Mouse (Mus musculus): ENCODE data around the gene Ptges2. TPM values are rescaled to one million over a fixed set of nuclear protein-coding genes. Genes with fewer than 3 reads are reported as not detected.

The Ptges2 gene
- polyA plus RNA-seq, 1 experiment from 2014 or later, result 59.8 TPM

DNA sequence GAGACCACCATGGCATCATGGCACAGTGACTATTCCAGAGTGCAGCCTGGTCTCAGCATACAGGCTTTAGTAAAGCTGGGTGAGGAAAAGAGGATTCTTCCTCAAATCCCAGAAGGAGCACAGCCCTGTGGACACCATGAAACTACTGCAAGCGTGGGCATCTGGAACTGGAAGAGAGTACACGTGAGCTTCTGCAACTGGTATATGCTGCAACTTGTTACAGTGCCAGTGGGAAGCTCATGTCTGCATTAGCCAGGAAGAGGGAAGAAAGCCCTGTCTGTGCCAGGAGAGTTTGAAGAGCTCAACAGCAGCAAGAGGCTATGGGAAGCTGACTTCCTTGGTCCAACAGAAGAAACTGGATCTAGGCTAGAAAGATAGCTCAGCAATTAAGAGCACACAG, 13.0 kb upstream of the Ptges2 start:
- H3K4me2 ChIP-seq (ENCODE audit: low read length), result no peak overlapping the region
- no peaks in the 10 kb centered on the region for H3K9me3 ChIP-seq (ENCODE audit: control insufficient read depth, low read length)
- no peak overlapping the region for H3K9ac ChIP-seq (ENCODE audit: low read depth, low read length)
- WGBS, result 82% methylated on average over 2 of the region's 2 CpGs
- no peak for ATAC-seq
- peaks cover 11% of the 10 kb centered on the region for H3K4me1 ChIP-seq (ENCODE audit: control insufficient read depth, insufficient read depth, low read depth, low read length)
- H3K27ac ChIP-seq (ENCODE audit: low read depth, low read length), result no peak overlapping the region
- H3K4me3 ChIP-seq (ENCODE audit: low read length), result no peak overlapping the region
- H3K27me3 ChIP-seq (replicated peaks; ENCODE audit: control insufficient read depth, insufficient read depth, low read length), result no peaks in the 10 kb centered on the region
- peaks cover 17% of the 10 kb centered on the region for H3K36me3 ChIP-seq (ENCODE audit: control insufficient read depth, insufficient read depth, low read length)

DNA sequence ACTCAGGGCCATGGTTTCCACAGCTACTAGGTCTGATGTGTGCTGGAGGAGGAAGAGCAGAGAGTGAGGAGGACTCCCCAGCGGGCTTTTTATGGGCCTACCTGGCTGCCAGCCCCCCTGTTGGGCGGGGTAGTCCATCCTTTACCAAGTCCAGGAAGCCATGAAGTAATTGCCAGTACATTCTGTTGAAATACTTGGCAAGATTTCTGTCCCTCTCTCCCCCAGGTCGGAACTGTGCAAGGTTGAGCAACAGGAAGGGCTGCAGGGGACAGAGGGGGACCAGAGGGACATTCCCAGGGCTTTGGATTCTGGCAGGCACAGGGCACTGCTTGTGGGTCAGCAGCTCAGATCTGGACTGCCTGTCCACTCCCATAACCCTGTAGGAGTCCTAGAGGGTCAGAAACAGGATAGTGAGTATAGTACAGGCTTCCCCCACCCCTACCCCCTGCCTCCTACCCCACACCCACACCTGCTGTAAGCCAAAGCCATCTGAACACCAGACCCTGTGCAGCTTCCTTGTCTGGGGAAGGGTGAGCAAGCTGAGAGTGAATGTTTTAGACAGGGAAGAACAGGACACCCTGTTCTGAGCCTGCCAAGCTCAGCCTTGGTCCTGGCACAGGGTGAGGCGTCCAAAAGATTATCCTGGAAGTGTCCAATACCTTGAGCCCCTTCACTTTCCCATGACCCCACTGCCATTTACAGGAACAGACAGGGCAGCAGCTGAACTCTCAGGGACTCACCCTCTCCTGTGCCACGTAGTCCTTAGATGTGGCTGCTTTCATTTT, 7.8 kb upstream of the Ptges2 start, which contains the start of gene Lcn2:
Lcn2 (minus strand) TSS at position 547 of the 785 bp plus-strand sequence.
- no peak within 1 kb of the TSS for H3K9ac ChIP-seq (ENCODE audit: low read depth, low read length)

GRCm38 (mm10) chr2:32389157-32389556, 6.5 kb upstream of the Ptges2 start:
- ATAC-seq, result no peak
- H3K36me3 ChIP-seq (ENCODE audit: control insufficient read depth, insufficient read depth, low read length), result no peaks in the 10 kb centered on the region
- 77% methylated on average over 2 of the region's 2 CpGs for WGBS
- H3K4me3 ChIP-seq (ENCODE audit: low read length), result no peak overlapping the region
- H3K9ac ChIP-seq (ENCODE audit: low read depth, low read length), result no peak overlapping the region
- no peaks in the 10 kb centered on the region for H3K27me3 ChIP-seq (replicated peaks; ENCODE audit: control insufficient read depth, insufficient read depth, low read length)
- no peaks in the 10 kb centered on the region for H3K4me1 ChIP-seq (ENCODE audit: control insufficient read depth, insufficient read depth, low read depth, low read length)
- no peak overlapping the region for H3K27ac ChIP-seq (ENCODE audit: low read depth, low read length)
- H3K4me2 ChIP-seq (ENCODE audit: low read length), result no peak overlapping the region
- H3K9me3 ChIP-seq (ENCODE audit: control insufficient read depth, low read length), result no peaks in the 10 kb centered on the region

More for the DNA sequence above, 7.8 kb upstream of the Ptges2 start, which contains the start of gene Lcn2:
- Histone ChIP-seq H3K36me3 (ENCODE audit: control insufficient read depth, insufficient read depth, low read length) (no peaks in the 10 kb centered on the region), H3K27me3 (replicated peaks; ENCODE audit: control insufficient read depth, insufficient read depth, low read length) (no peaks in the 10 kb centered on the region), H3K4me3 (ENCODE audit: low read length) (no peak within 1 kb of the TSS), H3K27ac (ENCODE audit: low read depth, low read length) (no peak within 1 kb of the TSS), H3K4me1 (ENCODE audit: control insufficient read depth, insufficient read depth, low read depth, low read length) (no peaks in the 10 kb centered on the region), H3K9me3 (ENCODE audit: control insufficient read depth, low read length) (no peaks in the 10 kb centered on the region), H3K4me2 (ENCODE audit: low read length) (no peak within 1 kb of the TSS)
- 69% methylated on average over 5 of the region's 5 CpGs for WGBS
- no peak for ATAC-seq

DNA sequence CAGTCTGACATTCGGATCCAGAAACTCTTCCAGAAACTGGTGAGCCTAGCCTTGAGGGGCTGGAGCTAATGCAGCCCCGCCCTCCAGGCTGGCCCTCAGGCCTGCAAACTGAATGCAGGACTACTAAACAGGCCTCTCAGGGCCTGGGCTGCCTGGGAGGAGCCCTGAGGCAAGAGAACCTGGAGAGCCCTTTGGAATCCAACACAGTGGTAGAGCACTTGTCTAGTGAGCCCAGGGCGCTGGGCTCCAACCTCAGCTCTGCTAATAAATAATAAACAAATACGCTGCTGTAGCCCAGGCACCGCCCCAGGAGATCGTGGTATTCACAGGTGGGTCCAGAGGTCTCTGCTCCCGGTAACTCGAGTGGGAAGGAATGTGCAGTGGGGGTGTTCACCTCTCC, 4.8 kb upstream of the Ptges2 start:
- no peak overlapping the region for H3K4me3 ChIP-seq (ENCODE audit: low read length)
- H3K27ac ChIP-seq (ENCODE audit: low read depth, low read length), result no peak overlapping the region
- H3K9me3 ChIP-seq (ENCODE audit: control insufficient read depth, low read length), result no peaks in the 10 kb centered on the region
- no peak overlapping the region for H3K4me2 ChIP-seq (ENCODE audit: low read length)
- H3K4me1 ChIP-seq (ENCODE audit: control insufficient read depth, insufficient read depth, low read depth, low read length), result peaks cover 3% of the 10 kb centered on the region; the same call in 1 of the 2 replicates
- H3K27me3 ChIP-seq (replicated peaks; ENCODE audit: control insufficient read depth, insufficient read depth, low read length), result no peaks in the 10 kb centered on the region
- no peak for ATAC-seq
- no peak overlapping the region for H3K9ac ChIP-seq (ENCODE audit: low read depth, low read length)
- 74% methylated on average over 8 of the region's 8 CpGs for WGBS
- H3K36me3 ChIP-seq (ENCODE audit: control insufficient read depth, insufficient read depth, low read length), result no peaks in the 10 kb centered on the region

DNA sequence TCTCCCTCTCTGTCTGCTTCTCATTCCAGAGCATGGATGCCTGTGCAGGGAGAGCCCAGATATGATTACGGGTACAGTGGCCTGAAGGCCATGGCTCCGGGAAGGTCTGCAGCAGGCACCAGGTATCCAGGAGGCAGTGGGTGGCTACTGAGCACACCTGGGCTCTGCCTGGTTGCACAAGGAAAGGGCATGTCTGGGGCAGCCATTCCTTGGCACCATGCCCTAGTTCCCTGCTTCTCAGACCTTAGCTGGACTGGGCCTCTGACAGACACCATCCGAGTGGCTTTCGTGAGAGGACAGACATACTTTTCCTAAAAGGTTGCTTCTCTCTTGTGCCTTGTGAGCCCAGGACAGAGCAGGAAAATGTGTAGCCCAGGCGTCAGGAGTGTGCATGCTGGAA, 3.6 kb upstream of the Ptges2 start:
- WGBS, result 81% methylated on average over 5 of the region's 5 CpGs
- Histone ChIP-seq H3K36me3 (ENCODE audit: control insufficient read depth, insufficient read depth, low read length) (no peaks in the 10 kb centered on the region), H3K9ac (ENCODE audit: low read depth, low read length) (no peak overlapping the region), H3K9me3 (ENCODE audit: control insufficient read depth, low read length) (no peaks in the 10 kb centered on the region), H3K27me3 (replicated peaks; ENCODE audit: control insufficient read depth, insufficient read depth, low read length) (no peaks in the 10 kb centered on the region), H3K4me3 (ENCODE audit: low read length) (no peak overlapping the region), H3K4me2 (ENCODE audit: low read length) (no peak overlapping the region), H3K27ac (ENCODE audit: low read depth, low read length) (no peak overlapping the region), H3K4me1 (ENCODE audit: control insufficient read depth, insufficient read depth, low read depth, low read length) (peaks cover 7% of the 10 kb centered on the region)
- no peak for ATAC-seq

DNA sequence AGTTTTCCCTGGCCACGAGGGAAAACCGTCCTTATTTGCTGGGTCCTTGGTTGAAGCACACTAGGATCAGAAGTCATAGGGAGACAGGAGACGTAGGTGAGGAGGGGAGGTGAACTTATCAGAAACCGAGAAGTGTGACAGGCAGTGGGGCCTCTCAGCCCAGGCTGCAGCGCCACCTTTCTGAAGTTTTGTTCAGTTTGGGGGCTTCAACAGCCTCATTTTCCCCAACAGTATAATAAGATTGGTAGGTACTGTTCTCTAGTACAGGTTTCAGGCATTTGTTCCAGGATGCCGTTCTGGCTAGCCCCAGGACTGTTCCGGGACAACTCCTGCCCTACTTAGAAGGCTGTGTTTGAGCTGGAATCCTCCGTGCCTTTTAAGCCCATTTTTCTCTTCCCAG, 723 bp upstream of the Ptges2 start:
- 4% methylated on average over 8 of the region's 8 CpGs for WGBS
- H3K4me1 ChIP-seq (ENCODE audit: control insufficient read depth, insufficient read depth, low read depth, low read length), result peaks cover 17% of the 10 kb centered on the region
- peak overlapping the region; percentile 85 for H3K4me3 ChIP-seq (ENCODE audit: low read length)

GRCm38 (mm10) chr2:32395946-32396621, 388 bp downstream of the Ptges2 start:
- Histone ChIP-seq H3K4me1 (ENCODE audit: control insufficient read depth, insufficient read depth, low read depth, low read length) (peaks cover 17% of the 10 kb centered on the region), H3K4me2 (ENCODE audit: low read length) (peak overlapping the region; percentile 93), H3K36me3 (ENCODE audit: control insufficient read depth, insufficient read depth, low read length) (peaks cover 5% of the 10 kb centered on the region; the same call in 1 of the 2 replicates), H3K27me3 (replicated peaks; ENCODE audit: control insufficient read depth, insufficient read depth, low read length) (no peaks in the 10 kb centered on the region), H3K9me3 (ENCODE audit: control insufficient read depth, low read length) (no peaks in the 10 kb centered on the region), H3K27ac (ENCODE audit: low read depth, low read length) (peak overlapping the region; percentile 91), H3K9ac (ENCODE audit: low read depth, low read length) (peak overlapping the region; percentile 94), H3K4me3 (ENCODE audit: low read length) (peak overlapping the region; percentile 85)
- ATAC-seq, result peak; percentile 97
- 0% methylated on average over 54 of the region's 59 CpGs for WGBS

More for the DNA sequence above, 723 bp upstream of the Ptges2 start:
- Histone ChIP-seq H3K27ac (ENCODE audit: low read depth, low read length) (peak overlapping the region; percentile 91), H3K4me2 (ENCODE audit: low read length) (peak overlapping the region; percentile 93), H3K27me3 (replicated peaks; ENCODE audit: control insufficient read depth, insufficient read depth, low read length) (no peaks in the 10 kb centered on the region), H3K36me3 (ENCODE audit: control insufficient read depth, insufficient read depth, low read length) (no peaks in the 10 kb centered on the region), H3K9me3 (ENCODE audit: control insufficient read depth, low read length) (no peaks in the 10 kb centered on the region), H3K9ac (ENCODE audit: low read depth, low read length) (peak overlapping the region; percentile 94)
- no peak for ATAC-seq

DNA sequence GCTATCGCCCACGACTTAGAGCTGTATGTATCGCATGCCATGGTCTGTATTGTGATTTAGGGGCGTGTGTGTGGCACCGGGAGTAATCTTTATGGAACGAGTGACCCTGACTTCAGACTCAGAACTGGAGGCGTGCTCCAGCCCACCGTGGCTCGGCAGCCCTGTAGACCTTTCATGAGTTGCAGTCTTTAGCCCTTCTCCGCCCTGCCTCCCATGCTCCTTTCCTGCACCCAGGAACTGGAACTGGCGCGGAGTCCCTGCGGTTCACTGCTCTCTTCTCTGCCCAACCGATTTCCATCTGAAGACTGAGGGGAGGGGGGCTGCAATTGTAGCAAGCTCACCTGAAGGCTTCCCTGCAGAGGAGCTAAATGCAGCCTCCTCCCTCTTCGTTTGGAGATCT, 999 bp downstream of the Ptges2 start:
- no peak for ATAC-seq
- no peaks in the 10 kb centered on the region for H3K27me3 ChIP-seq (replicated peaks; ENCODE audit: control insufficient read depth, insufficient read depth, low read length)
- peak overlapping the region; percentile 94 for H3K9ac ChIP-seq (ENCODE audit: low read depth, low read length)
- WGBS, result 2% methylated on average over 15 of the region's 15 CpGs
- H3K36me3 ChIP-seq (ENCODE audit: control insufficient read depth, insufficient read depth, low read length), result peaks cover 5% of the 10 kb centered on the region; the same call in 1 of the 2 replicates
- peak overlapping the region; percentile 91 for H3K27ac ChIP-seq (ENCODE audit: low read depth, low read length)
- no peaks in the 10 kb centered on the region for H3K9me3 ChIP-seq (ENCODE audit: control insufficient read depth, low read length)
- H3K4me2 ChIP-seq (ENCODE audit: low read length), result peak overlapping the region; percentile 93
- H3K4me3 ChIP-seq (ENCODE audit: low read length), result peak overlapping the region; percentile 85
- H3K4me1 ChIP-seq (ENCODE audit: control insufficient read depth, insufficient read depth, low read depth, low read length), result peaks cover 17% of the 10 kb centered on the region

DNA sequence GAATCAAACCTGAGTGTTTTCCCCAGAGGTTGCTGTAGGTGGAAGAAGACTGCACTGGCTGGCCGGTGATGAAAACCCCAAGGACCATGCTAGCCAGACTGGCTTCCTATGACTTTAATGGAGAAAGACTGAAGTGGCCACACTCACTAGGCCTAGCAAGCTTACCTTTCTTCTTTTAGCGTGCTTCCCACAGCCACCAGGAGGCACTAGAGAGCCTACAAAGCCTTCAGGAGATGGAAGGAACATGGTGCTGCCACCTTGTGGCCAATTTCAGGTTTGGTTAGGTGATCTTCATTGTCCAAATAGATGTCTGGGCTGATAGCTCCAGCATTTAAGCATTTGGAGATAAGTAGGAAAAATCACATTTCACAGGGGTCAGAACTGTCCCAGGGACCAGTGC, 9.0 kb downstream of the Ptges2 start:
- Histone ChIP-seq H3K27me3 (replicated peaks; ENCODE audit: control insufficient read depth, insufficient read depth, low read length) (no peaks in the 10 kb centered on the region), H3K4me3 (ENCODE audit: low read length) (no peak overlapping the region), H3K36me3 (ENCODE audit: control insufficient read depth, insufficient read depth, low read length) (peaks cover 16% of the 10 kb centered on the region; the same call in 1 of the 2 replicates), H3K9ac (ENCODE audit: low read depth, low read length) (no peak overlapping the region), H3K27ac (ENCODE audit: low read depth, low read length) (no peak overlapping the region; the same call in 1 of the 2 replicates), H3K4me1 (ENCODE audit: control insufficient read depth, insufficient read depth, low read depth, low read length) (no peaks in the 10 kb centered on the region), H3K9me3 (ENCODE audit: control insufficient read depth, low read length) (no peaks in the 10 kb centered on the region), H3K4me2 (ENCODE audit: low read length) (no peak overlapping the region)
- peak; percentile 35 for ATAC-seq
- WGBS, result 16% methylated on average over 2 of the region's 2 CpGs

Measured in hindbrain, embryonic 16.5 days (tissue).